Mouse (Mus musculus): Measurements from ENCODE around the gene Prmt1.

- peak; percentile 53 for TF ChIP-seq CTCF (IDR thresholded peaks at IDR 0.05; ENCODE audit: low read depth)
- no peak for TF ChIP-seq EP300 (IDR thresholded peaks at IDR 0.05; ENCODE audit: low read depth)
These were observed 675 bp downstream of the Prmt1 start for GRCm38 (mm10) chr7:44985595-44986191.

Measured in liver, postnatal 0 days (tissue).